Comparison of ENCODE assay signal across 19 mouse cellular contexts in genomic region chr6:146464014-146464644, GRCm38 (mm10).
"Had no signal": no experiment of that assay in that cellular context is flagged by ENCODE, and none has a peak within 500 bp of the region (broad histone marks: within the 10 kb centered on the region; RNA-seq: fewer than 3 reads in every experiment).

No protein-coding gene starts in this region.

- DNase-seq: kidney, adult 2 months; kidney, postnatal 25 days; left cerebral cortex, postnatal 4 days; lung, adult 2 months; lung, postnatal 14 days; lung, postnatal 4 days; midbrain, embryonic 14.5 days; right cerebral cortex, postnatal 14 days; right cerebral cortex, postnatal 4 days; thymus, adult 2 months; thymus, postnatal 14 days; thymus, postnatal 4 days had no signal

- H3K9ac ChIP-seq: limb, embryonic 12.5 days; limb, embryonic 15.5 days; liver, embryonic 12.5 days; liver, embryonic 15.5 days had no signal

- H3K4me3 ChIP-seq: limb, embryonic 12.5 days; limb, embryonic 15.5 days; liver, embryonic 12.5 days; liver, embryonic 15.5 days had no signal

- H3K36me3 ChIP-seq: limb, embryonic 12.5 days; limb, embryonic 15.5 days; liver, embryonic 12.5 days had no signal

- H3K9me3 ChIP-seq: limb, embryonic 15.5 days; liver, embryonic 15.5 days had no signal

- H3K4me1 ChIP-seq: limb, embryonic 12.5 days; limb, embryonic 15.5 days; liver, embryonic 12.5 days had no signal

- H3K27ac ChIP-seq: kidney, postnatal 0 days; limb, embryonic 12.5 days; limb, embryonic 15.5 days; liver, embryonic 12.5 days; liver, embryonic 15.5 days; stomach, postnatal 0 days had no signal

- H3K27me3 ChIP-seq: limb, embryonic 12.5 days; limb, embryonic 15.5 days had no signal

- H3K4me2 ChIP-seq: limb, embryonic 12.5 days; limb, embryonic 15.5 days; liver, embryonic 12.5 days; liver, embryonic 15.5 days; midbrain, embryonic 11.5 days had no signal
